Mouse (Mus musculus) kidney, adult 2 months (tissue): ENCODE results near the gene Cnot3. TPM values are rescaled to one million over a fixed set of nuclear protein-coding genes. Genes with fewer than 3 reads are reported as not detected.

Source experiments
- DNase-seq: peaks from one replicate; pipeline ENCODE4 v3.0.0; 2021
- H3K27ac ChIP-seq: fragments of 200-500 bp; 2 replicates; pipeline ENCODE4 v1.5.1; 2012; ENCODE audit warnings: low read depth, low read length, control low read depth, inconsistent platforms; ENCODE audit not compliant: insufficient read depth
- H3K27me3 ChIP-seq: fragments of 200-500 bp; replicated peaks from 2 replicates; pipeline ENCODE4 v1.6.1; 2012; ENCODE audit warnings: mild to moderate bottlenecking, moderate library complexity, low read length, inconsistent platforms; ENCODE audit not compliant: control insufficient read depth, insufficient read depth
- H3K36me3 ChIP-seq: fragments of 200-500 bp; 2 replicates; pipeline ENCODE4 v1.6.1; 2012; ENCODE audit warnings: mild to moderate bottlenecking, moderate library complexity, low read length, inconsistent platforms; ENCODE audit not compliant: control insufficient read depth, insufficient read depth
- H3K4me1 ChIP-seq: fragments of 200-500 bp; 2 replicates; pipeline ENCODE4 v1.6.1; 2011; ENCODE audit warnings: low read length; ENCODE audit not compliant: control insufficient read depth, insufficient read depth
- H3K4me3 ChIP-seq: fragments of 200-500 bp; 2 replicates; pipeline ENCODE4 v1.5.1; 2011; ENCODE audit warnings: mild to moderate bottlenecking, low read depth, low read length, control low read depth; ENCODE audit not compliant: insufficient read depth
- CTCF ChIP-seq: fragments of 200-500 bp; conservative IDR thresholded peaks from 2 replicates; pipeline ENCODE4 v1.5.1; 2011; ENCODE audit warnings: low read depth, mild to moderate bottlenecking, control low read depth, low read length, moderate library complexity, mixed read lengths; ENCODE audit not compliant: insufficient read depth, insufficient read length
- POLR2A ChIP-seq: fragments of 200-500 bp; IDR thresholded peaks from one replicate; pipeline ENCODE4 v1.6.1; 2011; ENCODE audit warnings: low read depth, low read length, control low read depth
- WGBS: fragments of 180-500 bp; shearing (Covaris S2); methylation state at CpG from one replicate; pipeline ENCODE4 v1.1.7; 2018; 5-methylcytosine and 5-hydroxymethylcytosine counted together
- polyA plus RNA-seq: library from polyadenylated mRNA; depleted of rRNA; stranded (reverse); fragments of >200 nt; gene quantifications from 2 replicates; pipeline ENCODE4 v1.2.3, GENCODE M21; 2012

Gene Cnot3
- polyA plus RNA-seq, 1 experiment = 45.0 TPM

DNA sequence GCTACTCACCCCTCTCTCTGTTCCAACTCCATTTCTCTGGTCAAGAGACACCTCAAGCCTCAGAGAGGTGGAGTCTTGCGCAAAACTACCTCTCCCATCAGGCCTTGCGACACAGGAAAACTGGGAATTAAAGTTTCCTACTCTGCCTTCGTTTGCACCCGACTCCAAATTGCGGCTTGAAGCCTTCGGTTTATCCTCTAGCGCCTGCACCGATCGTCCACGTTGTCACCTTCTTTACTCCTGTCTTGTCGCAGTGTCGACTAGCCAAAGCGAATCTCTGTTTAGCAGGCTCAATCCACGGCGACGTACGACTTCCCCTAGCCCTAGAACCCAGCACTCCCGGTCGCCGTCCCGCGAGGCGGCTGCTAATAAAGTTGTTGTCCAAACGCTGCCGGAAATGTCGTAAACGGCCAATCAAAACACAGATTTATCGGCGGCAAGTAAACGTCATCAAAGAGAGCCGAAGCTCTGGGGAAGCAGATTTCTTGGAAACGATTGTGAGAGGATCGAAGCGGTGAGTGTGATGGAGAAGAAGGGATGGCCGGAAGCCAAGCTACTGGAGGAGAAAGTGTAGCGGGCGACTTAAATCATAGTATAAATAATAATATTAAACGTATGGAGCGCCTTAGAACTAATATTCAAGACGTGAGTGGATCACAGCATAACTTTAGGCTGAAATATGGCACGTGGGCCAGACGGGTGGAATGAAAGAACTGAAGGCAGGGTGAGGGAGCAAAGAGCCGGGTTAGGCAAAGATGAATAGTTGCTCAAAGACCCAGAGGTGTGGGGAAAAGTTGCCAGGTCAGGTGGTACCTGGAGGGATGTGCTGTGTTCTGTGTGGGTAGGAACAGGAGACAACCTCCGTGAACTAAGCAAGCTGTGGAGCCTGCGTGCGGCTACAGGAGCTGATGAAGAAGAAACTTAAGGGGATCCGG, 15.3 kb upstream of the Cnot3 start, which contains the start of the genes Tfpt and Prpf31:
TSS of gene Tfpt (minus strand) at position 387 of the 935 bp plus-strand sequence.
TSS of gene Prpf31 (plus strand) at position 443 of the 935 bp plus-strand sequence.
- Histone ChIP-seq H3K27ac (peak within 1 kb of the TSS; percentile 99), H3K4me1 (peaks cover 10% of the 10 kb centered on the region), H3K4me3 (peak within 1 kb of the TSS; percentile 99), H3K27me3 (no peaks in the 10 kb centered on the region), H3K36me3 (no peaks in the 10 kb centered on the region)
- DNase-seq = peak; percentile 97
- TF ChIP-seq CTCF (no peak), POLR2A (peak; percentile 13)
- under 1% methylated on average over 47 of the region's 47 CpGs for WGBS

DNA sequence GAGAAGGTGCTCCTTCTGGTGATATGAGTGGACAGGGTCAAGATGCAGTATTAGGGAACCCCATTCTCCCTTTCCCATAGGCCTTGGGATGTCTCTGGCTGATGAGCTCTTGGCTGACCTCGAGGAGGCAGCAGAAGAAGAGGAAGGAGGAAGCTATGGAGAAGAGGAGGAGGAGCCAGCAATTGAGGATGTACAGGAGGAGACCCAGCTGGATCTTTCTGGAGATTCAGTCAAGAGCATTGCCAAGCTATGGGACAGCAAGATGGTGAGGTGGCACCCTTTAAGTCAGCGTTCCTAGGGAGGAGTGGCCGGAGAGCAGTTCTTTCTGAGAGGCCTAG, 14.6 kb upstream of the Cnot3 start:
- TF ChIP-seq POLR2A (no peak), CTCF (no peak)
- WGBS = 41% methylated on average over 3 of the region's 3 CpGs
- DNase-seq = no peak
- no peaks in the 10 kb centered on the region for H3K36me3 ChIP-seq
- peaks cover 10% of the 10 kb centered on the region for H3K4me1 ChIP-seq
- no peak overlapping the region for H3K27ac ChIP-seq
- peak overlapping the region; percentile 99 for H3K4me3 ChIP-seq
- no peaks in the 10 kb centered on the region for H3K27me3 ChIP-seq

DNA sequence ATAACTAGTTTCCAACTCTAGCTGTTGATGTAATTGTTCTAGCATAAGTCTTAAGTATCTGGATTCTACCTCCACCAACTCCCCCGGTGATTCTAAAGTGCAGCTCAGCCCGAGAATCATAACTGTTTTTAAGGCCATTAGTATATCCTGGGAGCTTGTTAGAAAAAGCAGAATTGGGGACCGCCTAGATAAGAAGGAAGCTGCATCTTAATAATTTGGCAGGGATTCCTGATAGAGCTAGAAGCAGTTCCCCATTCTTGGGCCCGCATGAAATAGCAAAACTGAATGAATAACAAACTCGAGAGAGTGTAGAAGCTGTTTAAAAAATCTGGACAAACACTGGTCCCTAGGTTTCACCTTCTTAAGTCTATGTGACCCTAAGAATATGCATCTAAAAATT, 1.7 kb upstream of the Cnot3 start:
- TF ChIP-seq POLR2A = no peak
- no peak for TF ChIP-seq CTCF
- Histone ChIP-seq H3K4me1 (peaks cover 14% of the 10 kb centered on the region), H3K27me3 (no peaks in the 10 kb centered on the region), H3K4me3 (no peak overlapping the region), H3K27ac (no peak overlapping the region), H3K36me3 (no peaks in the 10 kb centered on the region)
- WGBS = 57% methylated on average over 5 of the region's 5 CpGs
- DNase-seq = no peak

DNA sequence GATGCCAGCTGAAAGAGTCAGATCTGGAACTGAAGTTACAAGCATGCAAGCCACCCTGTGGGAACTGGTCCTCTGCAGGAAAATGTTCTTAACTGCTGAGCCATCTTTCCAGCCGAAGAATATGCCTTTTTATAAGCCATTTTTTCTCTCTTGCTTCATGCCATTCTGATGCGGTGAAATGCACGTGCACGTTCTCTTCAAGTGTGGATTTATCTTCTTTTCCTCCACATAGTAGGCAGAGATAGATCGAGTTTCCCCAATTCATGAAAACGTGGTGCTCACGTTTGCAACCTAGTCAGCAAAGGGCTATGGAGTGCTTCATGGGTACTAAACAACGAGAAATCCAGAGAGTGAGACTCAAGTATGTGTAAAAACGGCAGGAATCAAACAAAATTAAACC, 1.2 kb upstream of the Cnot3 start:
- 13% methylated on average over 9 of the region's 9 CpGs for WGBS
- H3K4me3 ChIP-seq = no peak overlapping the region
- peaks cover 14% of the 10 kb centered on the region for H3K4me1 ChIP-seq
- DNase-seq = no peak
- H3K27me3 ChIP-seq = no peaks in the 10 kb centered on the region
- no peaks in the 10 kb centered on the region for H3K36me3 ChIP-seq
- TF ChIP-seq CTCF (no peak), POLR2A (no peak)
- H3K27ac ChIP-seq = no peak overlapping the region

DNA sequence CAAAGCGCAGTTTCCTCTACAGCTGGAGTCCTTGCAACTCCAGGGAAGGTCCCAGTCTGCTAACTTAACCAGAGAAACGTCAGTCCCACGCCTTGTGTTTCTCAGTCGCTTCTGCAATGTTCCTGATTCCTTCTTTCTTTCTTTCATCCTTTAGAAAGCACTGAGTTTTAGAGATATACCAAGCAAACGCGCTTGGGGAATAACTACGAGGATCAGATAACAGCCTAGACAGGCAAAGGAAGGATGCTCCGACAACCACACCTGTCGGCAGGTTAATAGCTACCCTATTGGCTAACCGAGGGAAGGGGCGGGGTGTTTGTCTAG, 758 bp upstream of the Cnot3 start:
- no peaks in the 10 kb centered on the region for H3K27me3 ChIP-seq
- TF ChIP-seq POLR2A = no peak
- no peak overlapping the region for H3K27ac ChIP-seq
- DNase-seq = no peak
- H3K4me3 ChIP-seq = peak overlapping the region; percentile 23
- WGBS = 2% methylated on average over 11 of the region's 11 CpGs
- peaks cover 14% of the 10 kb centered on the region for H3K4me1 ChIP-seq
- no peaks in the 10 kb centered on the region for H3K36me3 ChIP-seq

DNA sequence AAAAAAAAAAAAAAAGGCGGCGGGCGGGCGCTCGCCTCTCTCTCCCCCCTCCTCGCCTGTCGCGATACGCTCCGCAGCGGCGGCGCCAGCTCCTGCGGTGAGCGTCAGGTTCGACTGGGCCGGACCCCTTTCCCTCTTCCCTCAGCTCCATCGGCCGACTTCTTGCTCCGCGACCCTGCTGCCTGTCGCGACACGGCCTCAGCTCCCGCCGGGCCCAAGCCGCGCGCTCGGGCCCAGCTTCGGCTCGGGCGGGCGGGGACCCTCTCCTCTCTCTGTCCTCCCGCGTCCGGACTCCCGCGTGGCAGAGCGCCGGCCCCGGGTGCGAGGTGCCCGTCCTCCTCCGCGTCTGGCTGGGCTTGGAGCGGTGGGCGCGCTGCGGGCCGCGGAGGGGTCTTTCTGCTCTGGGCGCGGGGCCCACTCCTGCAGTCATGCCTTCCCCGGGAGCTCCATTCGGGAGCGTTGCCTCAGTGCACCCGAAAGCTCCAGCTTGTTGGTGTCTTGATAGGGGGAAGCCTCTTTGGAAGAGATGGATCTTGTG, 489 bp downstream of the Cnot3 start:
- 1% methylated on average over 52 of the region's 58 CpGs for WGBS
- no peak for DNase-seq
- peak overlapping the region; percentile 94 for H3K27ac ChIP-seq
- TF ChIP-seq POLR2A = no peak
- no peak for TF ChIP-seq CTCF
- H3K27me3 ChIP-seq = no peaks in the 10 kb centered on the region
- peak overlapping the region; percentile 99 for H3K4me3 ChIP-seq
- H3K4me1 ChIP-seq = peaks cover 14% of the 10 kb centered on the region
- H3K36me3 ChIP-seq = no peaks in the 10 kb centered on the region

DNA sequence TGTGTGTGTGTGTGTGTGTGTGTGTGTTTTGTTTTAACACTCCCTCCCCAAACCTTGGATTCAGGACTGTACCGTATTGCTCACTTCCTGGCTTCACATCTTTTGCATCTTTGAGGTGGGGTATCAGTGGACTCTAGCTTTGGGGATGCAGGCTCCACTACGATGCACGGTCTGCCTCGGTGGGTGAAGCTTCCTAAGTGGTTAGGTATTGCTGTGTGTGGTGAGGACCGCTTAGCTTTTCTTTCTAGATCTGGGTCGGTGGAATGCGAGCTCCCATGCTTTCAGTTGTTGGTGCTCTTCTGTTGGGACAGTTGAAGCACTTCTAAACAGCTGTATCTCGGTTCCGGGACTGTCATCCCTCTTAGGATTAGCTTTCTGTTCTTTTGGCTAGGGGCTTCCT, 1.1 kb downstream of the Cnot3 start:
- peaks cover 14% of the 10 kb centered on the region for H3K4me1 ChIP-seq
- no peak for TF ChIP-seq POLR2A
- TF ChIP-seq CTCF = no peak
- peaks cover 2% of the 10 kb centered on the region; the same call in 1 of the 2 replicates for H3K36me3 ChIP-seq
- 4% methylated on average over 9 of the region's 9 CpGs for WGBS
- no peak for DNase-seq
- H3K4me3 ChIP-seq = peak overlapping the region; percentile 99
- no peak overlapping the region for H3K27ac ChIP-seq
- H3K27me3 ChIP-seq = no peaks in the 10 kb centered on the region
